Mouse (Mus musculus): ENCODE data around the gene Lyg2. TPM values are rescaled to one million over a fixed set of nuclear protein-coding genes. Genes with fewer than 3 reads are reported as not detected.

Gene Lyg2
- polyA plus RNA-seq, 1 experiment, result not detected

DNA sequence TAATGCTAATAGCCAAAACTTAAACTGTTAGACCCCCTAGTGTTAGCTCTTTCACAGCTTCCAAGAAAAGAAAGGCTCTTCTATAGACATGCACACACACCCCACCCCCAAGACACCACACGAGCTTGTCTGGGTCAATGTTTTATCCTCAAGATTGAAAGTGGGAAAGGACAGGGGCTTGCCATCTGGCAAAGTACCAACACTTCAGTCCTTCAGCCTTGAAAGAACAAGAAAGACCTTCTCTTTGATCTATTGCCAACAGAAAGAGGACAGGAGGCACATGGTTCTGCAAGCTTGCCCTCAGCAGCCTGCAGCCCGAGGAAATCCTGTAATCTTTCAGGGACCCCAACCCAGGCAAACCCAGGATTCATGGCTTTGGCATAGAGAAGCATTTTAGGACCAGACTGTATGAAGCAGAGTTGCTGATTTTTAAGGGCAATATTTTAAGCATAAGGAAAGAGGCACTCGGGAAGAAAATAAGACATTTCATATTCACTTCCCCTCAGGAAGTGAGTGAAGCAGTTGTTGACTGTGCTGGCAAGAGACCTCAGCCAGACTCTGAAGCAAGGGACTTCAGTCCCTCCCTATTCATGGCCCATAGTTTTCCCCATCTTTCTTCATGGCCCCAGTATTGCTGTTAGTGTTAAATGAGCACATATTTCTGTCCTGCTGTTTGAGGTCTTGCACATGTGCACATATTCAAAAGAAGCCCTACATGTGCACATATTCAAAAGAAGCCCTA lies 40.6 kb upstream of the Lyg2 start:
- H3K4me2 ChIP-seq (ENCODE audit: low read depth), result no peak overlapping the region
- H3K36me3 ChIP-seq (ENCODE audit: control insufficient read depth, insufficient read depth), result no peaks in the 10 kb centered on the region
- peaks cover 8% of the 10 kb centered on the region for H3K27me3 ChIP-seq (ENCODE audit: control insufficient read depth, insufficient read depth, insufficient read length)
- H3K79me2 ChIP-seq (ENCODE audit: control insufficient read depth, insufficient read depth), result no peaks in the 10 kb centered on the region
- no peak overlapping the region for H3ac ChIP-seq (ENCODE audit: control insufficient read depth, insufficient read length)
- TF ChIP-seq CEBPB (IDR thresholded peaks at IDR 0.05; ENCODE audit: insufficient read depth, poor library complexity, severe bottlenecking) (no peak), SRF (IDR thresholded peaks at IDR 0.05; ENCODE audit: control insufficient read depth, insufficient read length, low read depth) (no peak), E2F4 (IDR thresholded peaks at IDR 0.05; ENCODE audit: insufficient read depth) (no peak), TCF3 (IDR thresholded peaks at IDR 0.05; ENCODE audit: insufficient read length, low read depth) (no peak), MYOG (IDR thresholded peaks at IDR 0.05; ENCODE audit: control insufficient read depth in 1 of 3, insufficient read depth in 1 of 3, insufficient read length in 2 of 3, low read depth in 2 of 3) (no peak)
- H3K4me3 ChIP-seq, result no peak overlapping the region

DNA sequence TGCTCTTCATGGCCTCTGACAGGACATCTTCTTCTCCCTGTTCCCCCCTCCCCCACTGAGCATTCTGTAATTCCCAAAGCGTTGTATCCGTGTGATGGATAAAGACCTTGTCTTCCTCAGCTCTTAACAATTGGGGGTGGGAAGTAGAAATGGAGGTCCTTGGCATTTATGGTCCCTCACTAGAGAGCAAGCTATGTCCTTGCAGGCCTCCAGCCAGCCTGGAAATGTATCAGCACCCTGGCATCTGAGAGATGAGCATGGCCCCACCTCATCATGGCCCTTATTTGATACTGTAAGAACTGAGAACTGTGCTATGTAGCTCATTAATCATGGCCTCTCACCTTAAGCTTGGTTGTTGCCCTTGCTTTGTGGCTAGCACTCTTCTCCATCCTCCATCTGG lies 39.0 kb upstream of the Lyg2 start:
- Histone ChIP-seq H3K4me3 (no peak overlapping the region), H3K79me2 (ENCODE audit: control insufficient read depth, insufficient read depth) (no peaks in the 10 kb centered on the region), H3ac (ENCODE audit: control insufficient read depth, insufficient read length) (no peak overlapping the region), H3K27me3 (ENCODE audit: control insufficient read depth, insufficient read depth, insufficient read length) (peaks cover 10% of the 10 kb centered on the region), H3K4me2 (ENCODE audit: low read depth) (no peak overlapping the region), H3K36me3 (ENCODE audit: control insufficient read depth, insufficient read depth) (no peaks in the 10 kb centered on the region)
- no peak for TF ChIP-seq REST (IDR thresholded peaks at IDR 0.05; ENCODE audit: insufficient read depth, insufficient read length)
- no peak for TF ChIP-seq E2F4 (IDR thresholded peaks at IDR 0.05; ENCODE audit: insufficient read depth)
- no peak for TF ChIP-seq POLR2AphosphoS2 (IDR thresholded peaks at IDR 0.05; ENCODE audit: insufficient read length, low read depth)
- TF ChIP-seq MYOG (IDR thresholded peaks at IDR 0.05; ENCODE audit: control insufficient read depth in 1 of 3, insufficient read depth in 1 of 3, insufficient read length in 2 of 3, low read depth in 2 of 3), result no peak
- no peak for TF ChIP-seq USF1 (IDR thresholded peaks at IDR 0.05; ENCODE audit: low read depth)
- TF ChIP-seq TCF3 (IDR thresholded peaks at IDR 0.05; ENCODE audit: insufficient read length, low read depth), result no peak
- no peak for TF ChIP-seq TCF12 (IDR thresholded peaks at IDR 0.05; ENCODE audit: insufficient read depth, poor library complexity, severe bottlenecking)
- no peak for TF ChIP-seq MYOD1 (IDR thresholded peaks at IDR 0.05; ENCODE audit: control insufficient read depth in 1 of 3, insufficient read length in 2 of 3, low read depth in 2 of 3)
- TF ChIP-seq MAX (IDR thresholded peaks at IDR 0.05; ENCODE audit: low read depth), result no peak
- no peak for TF ChIP-seq POLR2A (IDR thresholded peaks at IDR 0.05; ENCODE audit: insufficient read length, low read depth)
- no peak for TF ChIP-seq SRF (IDR thresholded peaks at IDR 0.05; ENCODE audit: control insufficient read depth, insufficient read length, low read depth)

DNA sequence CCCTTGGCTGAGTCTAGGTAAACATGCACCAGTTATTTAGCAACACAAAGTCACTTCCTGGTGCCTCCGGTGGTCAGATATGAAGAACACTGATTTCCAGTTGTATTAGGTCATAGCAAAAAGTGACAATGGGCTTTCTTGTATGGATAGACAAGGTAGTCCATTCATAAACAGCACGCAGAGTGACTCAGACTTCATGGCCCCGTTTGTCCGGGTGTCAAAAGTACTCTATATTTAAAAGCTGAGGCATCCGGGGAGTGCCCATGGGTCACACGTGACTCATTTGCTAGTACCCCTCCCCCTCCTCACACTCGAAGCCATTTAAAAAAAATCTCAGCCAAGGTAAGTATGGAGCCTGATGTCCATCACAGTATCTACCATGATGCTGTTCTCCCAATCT lies 38.5 kb upstream of the Lyg2 start:
- no peaks in the 10 kb centered on the region for H3K36me3 ChIP-seq (ENCODE audit: control insufficient read depth, insufficient read depth)
- H3K27me3 ChIP-seq (ENCODE audit: control insufficient read depth, insufficient read depth, insufficient read length), result peaks cover 14% of the 10 kb centered on the region
- H3K4me2 ChIP-seq (ENCODE audit: low read depth), result no peak overlapping the region
- no peak overlapping the region for H3K4me3 ChIP-seq
- H3ac ChIP-seq (ENCODE audit: control insufficient read depth, insufficient read length), result no peak overlapping the region
- H3K79me2 ChIP-seq (ENCODE audit: control insufficient read depth, insufficient read depth), result no peaks in the 10 kb centered on the region
- TF ChIP-seq MYOG (IDR thresholded peaks at IDR 0.05; ENCODE audit: control insufficient read depth in 1 of 3, insufficient read depth in 1 of 3, insufficient read length in 2 of 3, low read depth in 2 of 3) (no peak), SRF (IDR thresholded peaks at IDR 0.05; ENCODE audit: control insufficient read depth, insufficient read length, low read depth) (no peak), CEBPB (IDR thresholded peaks at IDR 0.05; ENCODE audit: insufficient read depth, poor library complexity, severe bottlenecking) (no peak), TCF12 (IDR thresholded peaks at IDR 0.05; ENCODE audit: insufficient read depth, poor library complexity, severe bottlenecking) (no peak), POLR2A (IDR thresholded peaks at IDR 0.05; ENCODE audit: insufficient read length, low read depth) (no peak), E2F4 (IDR thresholded peaks at IDR 0.05; ENCODE audit: insufficient read depth) (no peak), REST (IDR thresholded peaks at IDR 0.05; ENCODE audit: insufficient read depth, insufficient read length) (no peak), USF1 (IDR thresholded peaks at IDR 0.05; ENCODE audit: low read depth) (no peak), TCF3 (IDR thresholded peaks at IDR 0.05; ENCODE audit: insufficient read length, low read depth) (no peak), POLR2AphosphoS2 (IDR thresholded peaks at IDR 0.05; ENCODE audit: insufficient read length, low read depth) (no peak), MYOD1 (IDR thresholded peaks at IDR 0.05; ENCODE audit: control insufficient read depth in 1 of 3, insufficient read length in 2 of 3, low read depth in 2 of 3) (no peak), MAX (IDR thresholded peaks at IDR 0.05; ENCODE audit: low read depth) (no peak)

DNA sequence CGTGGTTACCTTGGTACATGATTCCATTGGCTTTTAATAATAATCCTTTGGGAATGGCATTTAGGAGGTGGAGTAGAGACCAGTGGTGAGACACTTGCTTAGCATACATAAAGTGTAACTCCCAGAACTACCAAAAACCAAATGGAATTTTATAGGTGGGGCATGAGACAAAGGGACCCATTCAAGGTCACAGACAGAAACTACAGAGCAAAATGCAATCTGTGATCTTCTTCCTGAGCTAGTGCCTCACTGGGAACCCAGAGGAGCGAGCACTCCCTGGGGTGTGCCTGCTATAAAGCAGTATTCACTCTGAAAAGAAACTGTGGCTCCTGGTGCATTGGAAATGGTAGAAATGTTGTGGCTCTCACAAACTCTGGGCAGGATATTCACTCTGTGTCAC lies 32.6 kb upstream of the Lyg2 start:
- H3K79me2 ChIP-seq (ENCODE audit: control insufficient read depth, insufficient read depth), result no peaks in the 10 kb centered on the region
- TF ChIP-seq MAX (IDR thresholded peaks at IDR 0.05; ENCODE audit: low read depth) (no peak), MYOG (IDR thresholded peaks at IDR 0.05; ENCODE audit: control insufficient read depth in 1 of 3, insufficient read depth in 1 of 3, insufficient read length in 2 of 3, low read depth in 2 of 3) (no peak), TCF12 (IDR thresholded peaks at IDR 0.05; ENCODE audit: insufficient read depth, poor library complexity, severe bottlenecking) (no peak), TCF3 (IDR thresholded peaks at IDR 0.05; ENCODE audit: insufficient read length, low read depth) (no peak), MYOD1 (IDR thresholded peaks at IDR 0.05; ENCODE audit: control insufficient read depth in 1 of 3, insufficient read length in 2 of 3, low read depth in 2 of 3) (no peak), POLR2AphosphoS2 (IDR thresholded peaks at IDR 0.05; ENCODE audit: insufficient read length, low read depth) (no peak), SRF (IDR thresholded peaks at IDR 0.05; ENCODE audit: control insufficient read depth, insufficient read length, low read depth) (no peak), CEBPB (IDR thresholded peaks at IDR 0.05; ENCODE audit: insufficient read depth, poor library complexity, severe bottlenecking) (no peak), E2F4 (IDR thresholded peaks at IDR 0.05; ENCODE audit: insufficient read depth) (no peak), REST (IDR thresholded peaks at IDR 0.05; ENCODE audit: insufficient read depth, insufficient read length) (no peak), POLR2A (IDR thresholded peaks at IDR 0.05; ENCODE audit: insufficient read length, low read depth) (no peak)
- no peak overlapping the region for H3ac ChIP-seq (ENCODE audit: control insufficient read depth, insufficient read length)

More for the DNA sequence above, 32.6 kb upstream of the Lyg2 start:
- Histone ChIP-seq H3K36me3 (ENCODE audit: control insufficient read depth, insufficient read depth) (no peaks in the 10 kb centered on the region), H3K27me3 (ENCODE audit: control insufficient read depth, insufficient read depth, insufficient read length) (peaks cover 7% of the 10 kb centered on the region), H3K4me2 (ENCODE audit: low read depth) (no peak overlapping the region), H3K4me3 (no peak overlapping the region)

Measured in myocyte (in vitro differentiated cells).